Mouse (Mus musculus): ENCODE measurements at regions not wholly inside any gene's neighbourhood (a gene's known extent, or its start where the extent isn't known, plus 50 kb on each side); places are given as distances from the start of the nearest gene placed in this dataset.

DNA sequence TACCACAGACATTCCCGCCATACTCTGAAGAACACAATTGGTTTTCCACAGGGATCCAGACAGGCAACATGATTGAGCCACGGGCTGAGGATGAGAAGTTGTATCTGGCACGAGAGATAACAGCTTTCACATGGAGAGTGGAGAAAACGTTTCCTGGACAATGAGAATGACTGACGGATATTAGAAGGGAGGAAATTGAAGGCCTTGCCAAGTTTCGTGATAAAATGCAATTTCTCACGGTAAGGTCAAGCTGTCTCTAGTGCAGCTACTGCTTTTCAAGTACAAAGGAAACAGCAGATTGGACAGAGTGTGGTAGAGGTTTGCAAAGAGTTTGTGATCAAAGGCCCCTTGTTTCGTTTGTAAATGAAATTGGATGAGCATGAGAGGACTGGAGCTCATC, 65.7 kb upstream of the Glis3 start:
- TF ChIP-seq CTCF (IDR thresholded peaks at IDR 0.05; ENCODE audit: low read depth) = no peak
- TF ChIP-seq EP300 (IDR thresholded peaks at IDR 0.05; ENCODE audit: low read depth) = no peak

All from liver, embryonic 14.5 days (tissue).